Mouse (Mus musculus) midbrain, embryonic 13.5 days (tissue): ENCODE measurements at regions not wholly inside any gene's neighbourhood (a gene's known extent, or its start where the extent isn't known, plus 50 kb on each side); places are given as distances from the start of the nearest gene placed in this dataset.
A peak's percentile ranks its signal among the peaks of the same experiment; 100 is the strongest.

ENCODE experiments used
- ATAC-seq: fragments of 200-750 bp; cut with Nextera tagmentation; 2 replicates; pipeline ENCODE4 v1.8.0; 2017; ENCODE audit warnings: mild to moderate bottlenecking, moderate TSS enrichment, moderate library complexity
- H3K27ac ChIP-seq: fragments of 300-500 bp; sonication (generic); 2 replicates; pipeline ENCODE4 v1.5.1; 2015; ENCODE audit warnings: inconsistent platforms, mild to moderate bottlenecking, moderate library complexity
- H3K27me3 ChIP-seq: fragments of 300-500 bp; sonication (generic); 2 replicates; pipeline ENCODE4 v1.6.1; 2015; ENCODE audit warnings: mild to moderate bottlenecking, inconsistent platforms
- H3K36me3 ChIP-seq: fragments of 300-500 bp; sonication (generic); 2 replicates; pipeline ENCODE4 v1.6.1; 2015; ENCODE audit warnings: mild to moderate bottlenecking, inconsistent platforms
- H3K4me1 ChIP-seq: fragments of 300-500 bp; sonication (generic); replicated peaks from 2 replicates; pipeline ENCODE4 v1.6.1; 2015; ENCODE audit warnings: inconsistent platforms
- H3K4me2 ChIP-seq: fragments of 300-500 bp; sonication (generic); replicated peaks from 2 replicates; pipeline ENCODE4 v1.6.1; 2015; ENCODE audit warnings: moderate library complexity, mild to moderate bottlenecking, inconsistent platforms
- H3K4me3 ChIP-seq: fragments of 300-500 bp; sonication (generic); replicated peaks from 2 replicates; pipeline ENCODE4 v1.5.1; 2015; ENCODE audit warnings: mild to moderate bottlenecking, inconsistent platforms
- H3K9ac ChIP-seq: fragments of 300-500 bp; sonication (generic); replicated peaks from 2 replicates; pipeline ENCODE4 v1.6.1; 2015; ENCODE audit warnings: mild to moderate bottlenecking, inconsistent platforms
- H3K9me3 ChIP-seq: fragments of 300-500 bp; sonication (generic); 2 replicates; pipeline ENCODE4 v1.6.1; 2016; ENCODE audit warnings: mild to moderate bottlenecking, inconsistent platforms
- WGBS: fragments of 180-500 bp; shearing (Covaris S2); methylation state at CpG from one replicate; pipeline ENCODE4 v1.1.7; 2015; 5-methylcytosine and 5-hydroxymethylcytosine counted together

DNA sequence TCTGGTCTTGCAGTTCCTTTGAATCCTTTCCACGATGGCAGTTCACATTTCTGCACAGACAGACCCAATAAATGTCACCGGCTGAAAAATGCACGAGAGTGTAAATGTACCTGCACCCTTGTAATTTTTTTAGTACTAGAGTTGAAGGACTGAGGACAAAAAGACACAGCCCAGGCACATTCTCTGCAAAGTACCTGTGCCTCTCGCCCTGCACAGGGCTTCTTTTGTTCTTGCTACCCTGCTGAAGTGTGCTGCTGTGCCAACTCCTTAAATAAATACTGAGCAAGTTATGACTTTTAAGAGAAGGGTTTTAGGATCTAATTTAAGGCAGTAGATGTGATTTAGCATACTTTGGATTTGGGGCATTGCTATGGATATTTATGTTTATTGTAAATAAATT is 118.5 kb upstream of the Mast4 start:
- ATAC-seq: no peak
- Histone ChIP-seq H3K4me3 (no peak overlapping the region), H3K27me3 (no peaks in the 10 kb centered on the region), H3K4me1 (no peaks in the 10 kb centered on the region), H3K4me2 (no peak overlapping the region), H3K9ac (no peak overlapping the region), H3K36me3 (no peaks in the 10 kb centered on the region), H3K27ac (no peak overlapping the region), H3K9me3 (no peaks in the 10 kb centered on the region)
- whole genome bisulfite sequencing: 74% methylated on average over 4 of the region's 4 CpGs

DNA sequence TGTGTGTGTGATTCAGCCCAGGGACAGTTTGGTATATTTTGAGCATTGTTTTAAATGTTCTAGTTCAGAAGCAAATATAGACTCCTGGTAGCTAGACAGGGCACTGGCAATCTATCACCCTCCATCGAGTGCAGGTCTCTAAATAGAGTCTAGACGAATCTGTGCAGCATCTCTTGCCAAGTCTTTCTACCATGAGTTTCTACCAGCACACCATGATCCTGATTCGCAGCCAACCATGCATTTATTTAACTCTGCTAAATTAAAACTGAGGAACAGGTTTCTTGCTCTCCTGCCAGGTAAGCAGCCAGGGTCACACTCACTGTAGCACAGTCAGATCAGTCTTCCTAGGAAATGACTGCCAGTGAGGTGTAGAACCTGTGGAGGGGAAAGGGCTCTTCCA is 96.3 kb upstream of the Mast4 start:
- Histone ChIP-seq H3K36me3 (no peaks in the 10 kb centered on the region), H3K9me3 (no peaks in the 10 kb centered on the region), H3K4me1 (no peaks in the 10 kb centered on the region), H3K4me3 (no peak overlapping the region), H3K4me2 (no peak overlapping the region), H3K27me3 (no peaks in the 10 kb centered on the region), H3K9ac (no peak overlapping the region), H3K27ac (no peak overlapping the region)
- no peak for ATAC-seq
- 88% methylated on average over 3 of the region's 3 CpGs for WGBS

DNA sequence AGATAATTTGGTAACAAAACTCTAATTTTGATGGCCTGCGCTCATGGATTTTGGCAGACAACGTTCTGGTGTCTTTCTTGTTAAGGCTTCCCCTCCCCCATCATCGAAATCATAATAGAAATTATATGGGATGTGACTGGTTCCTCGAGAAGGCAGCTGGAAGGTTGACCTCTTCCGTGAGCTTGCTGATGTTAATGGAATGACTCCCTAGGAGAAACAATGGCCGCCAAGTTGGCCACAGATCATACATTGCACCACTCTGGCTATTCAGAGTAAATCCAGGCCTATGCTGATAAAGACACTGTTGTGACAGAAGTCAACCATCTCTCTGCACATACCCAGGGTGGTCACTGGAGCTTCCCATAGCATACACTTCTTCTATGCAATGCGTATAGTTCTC is 89.7 kb upstream of the Mast4 start:
- H3K36me3 ChIP-seq: no peaks in the 10 kb centered on the region
- no peaks in the 10 kb centered on the region for H3K9me3 ChIP-seq
- H3K4me1 ChIP-seq: no peaks in the 10 kb centered on the region
- no peaks in the 10 kb centered on the region for H3K27me3 ChIP-seq
- no peak for ATAC-seq
- H3K27ac ChIP-seq: no peak overlapping the region
- 88% methylated on average over 7 of the region's 7 CpGs for WGBS
- no peak overlapping the region for H3K9ac ChIP-seq
- no peak overlapping the region for H3K4me2 ChIP-seq
- no peak overlapping the region for H3K4me3 ChIP-seq

DNA sequence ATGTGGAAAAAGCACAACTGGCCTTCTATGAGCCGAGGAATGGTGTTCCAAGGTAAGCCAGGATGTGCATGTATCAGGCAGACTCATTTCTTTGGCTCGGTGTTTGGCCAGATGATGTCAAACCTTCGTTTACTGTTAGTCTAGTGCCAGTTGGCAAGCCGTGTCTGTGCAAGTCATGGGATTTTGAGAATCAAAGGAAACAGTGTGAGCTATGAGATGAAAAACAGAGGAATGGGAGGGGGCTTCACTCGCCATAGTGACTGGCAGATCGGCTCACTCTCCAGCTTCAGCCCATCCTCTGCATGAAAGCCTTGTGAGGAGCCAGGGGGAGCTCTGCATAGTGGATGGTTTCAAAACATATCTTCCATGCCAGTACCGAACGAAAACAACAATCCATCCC is 89.1 kb upstream of the Mast4 start:
- Histone ChIP-seq H3K9ac (no peak overlapping the region), H3K4me1 (no peaks in the 10 kb centered on the region), H3K9me3 (no peaks in the 10 kb centered on the region), H3K4me3 (no peak overlapping the region), H3K36me3 (no peaks in the 10 kb centered on the region), H3K27ac (no peak overlapping the region), H3K4me2 (no peak overlapping the region), H3K27me3 (no peaks in the 10 kb centered on the region)
- ATAC-seq: no peak
- WGBS: 87% methylated on average over 8 of the region's 8 CpGs

DNA sequence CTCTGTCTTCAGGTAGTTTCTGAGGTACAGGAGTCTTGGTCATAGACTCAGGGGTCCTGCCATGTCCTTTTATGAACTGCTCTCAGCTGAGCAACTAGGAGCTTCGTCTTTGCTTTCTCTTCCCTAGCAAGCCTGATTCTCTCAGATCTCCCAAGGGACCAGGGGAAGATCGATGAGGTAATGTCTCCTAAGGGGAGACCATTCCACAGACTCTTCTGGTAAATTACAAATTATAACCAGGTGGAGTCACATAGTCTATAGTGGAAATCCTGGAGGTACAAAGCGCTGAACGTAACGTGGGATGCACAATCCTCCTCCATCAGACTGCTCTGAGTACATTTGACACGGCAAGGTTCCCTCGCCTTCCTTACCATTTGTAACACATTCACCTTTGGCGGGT is 88.7 kb upstream of the Mast4 start:
- Histone ChIP-seq H3K27ac (no peak overlapping the region), H3K27me3 (no peaks in the 10 kb centered on the region), H3K4me2 (no peak overlapping the region), H3K4me3 (no peak overlapping the region), H3K4me1 (no peaks in the 10 kb centered on the region), H3K9me3 (no peaks in the 10 kb centered on the region), H3K9ac (no peak overlapping the region), H3K36me3 (no peaks in the 10 kb centered on the region)
- ATAC-seq: no peak
- 94% methylated on average over 8 of the region's 8 CpGs for WGBS

DNA sequence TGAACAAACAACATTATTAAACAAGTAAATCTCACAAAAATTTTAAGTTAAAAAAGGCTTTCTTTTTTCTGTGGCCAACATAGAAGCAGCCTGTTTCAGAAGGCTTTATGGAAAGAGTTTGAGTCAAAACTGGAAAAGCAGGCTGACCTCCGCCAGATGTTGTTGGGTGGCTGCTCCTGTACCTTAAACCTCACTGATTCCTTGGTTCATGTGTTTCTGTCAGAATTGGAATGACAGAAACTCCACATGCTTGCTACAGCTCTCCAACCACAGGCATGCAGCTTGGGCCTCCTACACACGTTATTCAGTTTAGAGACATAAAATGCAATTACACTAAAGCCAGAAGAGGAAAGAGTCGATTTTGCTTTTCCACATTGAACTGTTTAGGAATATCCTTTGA is 84.8 kb upstream of the Mast4 start:
- Histone ChIP-seq H3K4me1 (no peaks in the 10 kb centered on the region), H3K27me3 (no peaks in the 10 kb centered on the region), H3K36me3 (no peaks in the 10 kb centered on the region), H3K9me3 (no peaks in the 10 kb centered on the region), H3K9ac (no peak overlapping the region), H3K27ac (no peak overlapping the region), H3K4me3 (no peak overlapping the region), H3K4me2 (no peak overlapping the region)
- WGBS: 97% methylated on average over 3 of the region's 3 CpGs
- no peak for ATAC-seq

DNA sequence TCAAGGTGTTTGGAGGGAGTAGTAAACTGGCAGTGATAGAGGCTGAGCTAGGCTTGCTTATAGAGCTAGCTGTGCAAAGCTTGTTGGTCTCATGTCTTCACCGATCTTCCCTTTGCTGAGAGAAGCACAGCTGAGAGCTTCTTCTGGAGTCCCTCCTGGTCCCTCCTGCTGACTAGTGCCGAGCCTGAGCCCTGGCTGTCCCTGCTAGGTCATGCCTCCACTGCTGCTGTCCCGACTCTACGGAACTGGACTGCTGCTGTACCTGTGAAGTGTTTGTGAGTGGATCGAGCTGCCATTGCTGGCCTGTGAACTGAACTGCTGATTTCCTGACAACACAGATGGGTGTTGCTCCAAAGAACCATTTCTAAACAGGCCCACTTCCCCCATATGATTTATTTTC is 83.0 kb upstream of the Mast4 start:
- Histone ChIP-seq H3K4me1 (no peaks in the 10 kb centered on the region), H3K36me3 (no peaks in the 10 kb centered on the region)
- 89% methylated on average over 5 of the region's 5 CpGs for WGBS

DNA sequence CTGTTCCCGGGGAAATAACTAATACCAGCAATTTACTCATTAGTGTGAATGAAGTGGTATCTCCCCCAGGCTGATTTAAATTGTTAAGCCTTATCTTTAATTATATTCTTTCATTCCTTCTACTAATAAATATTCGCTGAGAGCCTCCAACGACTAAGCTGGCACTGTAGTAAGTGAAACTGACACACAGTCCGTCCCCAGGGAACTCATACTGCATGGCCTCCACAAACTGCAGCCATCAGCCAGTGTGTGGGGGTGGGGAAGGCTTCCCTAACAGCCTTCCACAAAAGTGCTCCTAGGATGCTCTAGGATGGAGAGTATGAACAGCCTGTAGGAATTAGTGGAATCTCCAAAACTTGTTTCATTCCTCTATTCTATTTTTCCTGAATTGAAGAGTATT is 81.0 kb upstream of the Mast4 start:
- Histone ChIP-seq H3K9ac (no peak overlapping the region), H3K9me3 (no peaks in the 10 kb centered on the region), H3K4me2 (no peak overlapping the region), H3K27me3 (no peaks in the 10 kb centered on the region), H3K36me3 (no peaks in the 10 kb centered on the region), H3K27ac (no peak overlapping the region), H3K4me3 (no peak overlapping the region), H3K4me1 (no peaks in the 10 kb centered on the region)
- peak; percentile 53; the same call in 1 of the 2 replicates for ATAC-seq
- WGBS: 66% methylated on average over 4 of the region's 4 CpGs

More for the DNA sequence above, 83.0 kb upstream of the Mast4 start:
- no peak overlapping the region for H3K4me2 ChIP-seq
- H3K27me3 ChIP-seq: no peaks in the 10 kb centered on the region
- H3K4me3 ChIP-seq: no peak overlapping the region
- no peak overlapping the region for H3K9ac ChIP-seq
- H3K27ac ChIP-seq: no peak overlapping the region
- H3K9me3 ChIP-seq: no peaks in the 10 kb centered on the region
- no peak for ATAC-seq

DNA sequence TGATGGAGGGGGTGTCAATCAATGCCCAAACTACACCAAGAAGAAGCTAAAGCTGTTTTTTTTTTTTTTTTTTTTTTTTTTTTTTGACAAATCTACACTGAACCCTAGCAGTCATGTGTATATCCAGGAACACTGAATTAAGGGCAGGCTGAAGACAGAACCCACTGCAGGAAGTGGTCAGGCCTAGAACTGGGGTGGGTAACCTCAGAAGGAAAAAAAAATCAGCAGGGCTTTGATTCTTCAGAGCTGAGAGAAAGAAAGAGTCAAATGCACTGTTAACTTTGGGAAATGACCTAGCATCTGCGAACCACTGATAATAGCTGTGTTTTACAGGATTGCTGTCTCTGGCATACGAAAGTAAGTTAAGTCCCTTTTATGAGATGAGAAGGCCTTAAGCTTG is 78.3 kb upstream of the Mast4 start:
- ATAC-seq: no peak
- no peaks in the 10 kb centered on the region for H3K9me3 ChIP-seq
- H3K4me3 ChIP-seq: no peak overlapping the region
- no peak overlapping the region for H3K27ac ChIP-seq
- H3K36me3 ChIP-seq: no peaks in the 10 kb centered on the region
- no peak overlapping the region for H3K4me2 ChIP-seq
- H3K9ac ChIP-seq: no peak overlapping the region
- WGBS: 98% methylated on average over 2 of the region's 2 CpGs
- no peaks in the 10 kb centered on the region for H3K4me1 ChIP-seq
- no peaks in the 10 kb centered on the region for H3K27me3 ChIP-seq

DNA sequence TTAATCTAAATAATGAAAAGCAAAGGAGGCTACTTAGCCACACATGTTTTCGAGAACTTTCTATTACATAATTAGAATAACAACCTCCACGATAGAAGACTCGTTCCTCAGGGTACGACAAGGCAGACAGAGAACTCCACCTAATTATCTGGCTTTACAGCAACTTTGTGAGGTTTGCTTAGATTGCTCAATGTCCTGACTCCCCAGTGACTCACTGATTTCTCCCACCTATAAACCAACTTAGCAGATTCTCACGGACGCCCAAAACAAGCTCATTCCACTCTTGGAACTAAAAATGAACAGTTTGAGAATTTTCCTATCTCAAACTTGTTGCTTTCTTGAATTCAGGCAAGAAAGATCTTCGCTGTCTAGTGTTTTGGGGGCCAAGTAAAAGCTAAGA is 75.0 kb upstream of the Mast4 start:
- WGBS: 90% methylated on average over 7 of the region's 7 CpGs
- ATAC-seq: no peak
- Histone ChIP-seq H3K9me3 (no peaks in the 10 kb centered on the region), H3K36me3 (no peaks in the 10 kb centered on the region), H3K27ac (no peak overlapping the region), H3K4me2 (no peak overlapping the region), H3K9ac (no peak overlapping the region), H3K27me3 (no peaks in the 10 kb centered on the region), H3K4me1 (no peaks in the 10 kb centered on the region), H3K4me3 (no peak overlapping the region)

DNA sequence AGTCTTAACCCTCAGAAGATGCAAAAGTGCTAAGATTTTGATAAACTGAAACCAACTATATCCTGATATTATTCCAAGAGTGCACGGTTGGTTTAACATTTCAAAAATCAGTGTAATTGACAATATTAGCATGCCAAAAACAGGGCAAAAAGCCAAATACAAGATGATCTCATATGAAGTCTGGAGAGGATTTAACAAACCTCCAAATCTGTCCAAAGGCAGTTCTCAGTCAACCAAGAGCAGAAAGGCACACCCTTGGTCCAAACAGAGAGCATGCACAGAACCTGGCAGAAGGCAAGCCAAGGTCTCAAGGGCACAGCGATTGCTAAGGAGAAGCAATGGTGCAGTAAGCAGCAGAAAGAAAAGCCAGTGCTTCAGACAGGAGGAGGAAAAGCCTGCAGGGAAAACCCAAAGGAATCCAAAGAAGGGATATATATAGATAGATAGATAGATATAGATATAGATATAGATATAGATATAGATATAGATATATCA is 62.3 kb upstream of the Mast4 start:
- 92% methylated on average over 2 of the region's 2 CpGs for WGBS

DNA sequence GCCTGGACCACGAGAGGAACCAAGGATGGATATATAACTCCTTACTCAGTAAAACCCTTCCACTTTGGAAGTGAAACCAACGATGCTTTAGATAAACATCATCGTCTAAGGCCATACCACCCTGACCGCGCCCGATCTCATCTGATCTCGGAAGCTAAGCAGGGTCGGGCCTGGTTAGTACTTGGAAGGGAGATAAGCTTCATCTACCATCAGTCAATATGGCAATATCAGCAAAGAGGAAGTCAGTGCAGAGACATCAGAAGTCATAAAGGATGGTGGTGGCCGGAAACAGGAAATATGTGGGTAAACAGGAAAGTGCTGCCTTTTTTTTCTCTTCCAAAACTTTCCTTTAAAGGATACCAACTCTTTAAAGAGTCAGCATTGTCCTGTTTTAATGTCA is 61.8 kb upstream of the Mast4 start:
- Histone ChIP-seq H3K4me3 (no peak overlapping the region), H3K4me2 (no peak overlapping the region), H3K9me3 (no peaks in the 10 kb centered on the region), H3K27me3 (no peaks in the 10 kb centered on the region), H3K27ac (no peak overlapping the region), H3K36me3 (no peaks in the 10 kb centered on the region), H3K9ac (no peak overlapping the region), H3K4me1 (no peaks in the 10 kb centered on the region)
- WGBS: 93% methylated on average over 9 of the region's 9 CpGs
- no peak for ATAC-seq

More for the DNA sequence above, 62.3 kb upstream of the Mast4 start:
- Histone ChIP-seq H3K4me1 (no peaks in the 10 kb centered on the region), H3K9ac (no peak overlapping the region), H3K9me3 (no peaks in the 10 kb centered on the region), H3K4me2 (no peak overlapping the region), H3K4me3 (no peak overlapping the region), H3K27ac (no peak overlapping the region), H3K36me3 (no peaks in the 10 kb centered on the region), H3K27me3 (no peaks in the 10 kb centered on the region)
- no peak for ATAC-seq

DNA sequence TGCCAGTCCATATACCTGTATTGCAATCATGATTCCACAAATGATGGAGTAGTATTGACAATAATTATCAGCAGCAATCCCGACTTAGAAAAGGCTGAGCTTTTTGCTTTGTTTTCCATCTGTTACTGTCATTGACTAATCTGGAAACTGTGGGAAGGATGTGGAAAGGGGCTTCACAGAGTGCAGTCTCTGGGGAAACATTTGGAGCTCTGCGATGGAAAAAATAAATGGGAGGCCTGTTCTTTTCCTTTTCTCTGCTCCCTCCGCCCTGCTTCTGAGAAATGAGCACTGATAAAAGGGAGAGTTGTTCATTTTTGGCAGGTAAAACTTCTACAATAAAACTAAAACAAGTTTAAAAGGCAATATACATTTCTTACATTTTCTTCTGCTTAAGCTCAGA is 58.3 kb upstream of the Mast4 start:
- Histone ChIP-seq H3K4me2 (no peak overlapping the region), H3K4me1 (no peaks in the 10 kb centered on the region), H3K4me3 (no peak overlapping the region), H3K27me3 (no peaks in the 10 kb centered on the region), H3K27ac (no peak overlapping the region), H3K36me3 (no peaks in the 10 kb centered on the region), H3K9me3 (no peaks in the 10 kb centered on the region), H3K9ac (no peak overlapping the region)
- no peak for ATAC-seq
- WGBS: 85% methylated on average over 3 of the region's 3 CpGs
